Mouse (Mus musculus) CD4-positive, CD25-positive, alpha-beta regulatory T cell, adult 2 months (primary cell): Measurements from ENCODE around the gene Sh3bp5.

Source experiments
- DNase-seq: peaks from one replicate; pipeline ENCODE4 v3.0.0-alpha.2; 2012; ENCODE audit warnings: low read depth, low spot score

Sh3bp5 gene

DNA sequence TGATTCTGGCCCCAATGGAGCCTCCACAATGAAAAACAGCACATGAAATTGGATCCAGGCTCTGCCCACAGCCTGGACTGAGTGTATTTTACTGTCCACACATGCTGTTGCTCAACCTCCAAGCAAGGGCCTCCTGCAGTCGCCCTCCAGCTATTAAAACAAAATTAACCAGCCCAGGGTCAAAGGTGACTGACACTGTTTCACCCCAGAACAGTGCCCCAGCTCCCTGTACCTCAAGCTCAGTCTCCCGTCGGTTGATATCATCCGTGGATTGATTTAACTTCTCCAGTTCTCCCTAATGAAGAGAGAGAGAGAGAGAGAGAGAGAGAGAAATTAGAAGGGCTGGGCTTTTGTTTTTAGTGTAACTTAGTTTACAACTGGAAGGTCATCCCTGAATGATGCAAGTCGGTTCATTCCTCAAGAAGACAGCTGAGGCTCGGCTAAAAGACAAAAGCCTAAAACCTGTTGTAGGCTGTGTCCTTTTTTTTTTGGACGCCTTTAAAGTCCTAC lies 2.0 kb downstream of the Sh3bp5 start:
- DNase-seq: no peak

DNA sequence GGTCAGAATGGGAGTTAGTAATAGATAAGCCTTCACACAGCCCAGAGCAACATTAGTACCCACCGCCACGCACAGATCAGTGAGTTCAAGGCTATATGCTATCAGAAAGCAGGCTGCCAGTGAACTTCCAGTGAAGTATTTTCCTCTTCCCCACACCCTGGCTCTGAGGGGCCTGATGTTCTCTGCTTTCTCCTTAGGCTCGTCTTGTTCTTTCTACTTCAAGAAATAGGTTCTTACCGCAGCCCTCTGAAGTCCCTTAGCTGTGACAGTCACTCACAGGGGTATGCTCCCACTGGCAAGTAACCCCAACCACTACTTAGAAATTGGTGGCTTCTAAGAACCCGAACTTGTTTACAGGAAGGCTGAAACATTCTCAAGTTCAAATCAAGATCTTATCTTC lies 2.8 kb downstream of the Sh3bp5 start:
- peak; percentile 46 for DNase-seq

DNA sequence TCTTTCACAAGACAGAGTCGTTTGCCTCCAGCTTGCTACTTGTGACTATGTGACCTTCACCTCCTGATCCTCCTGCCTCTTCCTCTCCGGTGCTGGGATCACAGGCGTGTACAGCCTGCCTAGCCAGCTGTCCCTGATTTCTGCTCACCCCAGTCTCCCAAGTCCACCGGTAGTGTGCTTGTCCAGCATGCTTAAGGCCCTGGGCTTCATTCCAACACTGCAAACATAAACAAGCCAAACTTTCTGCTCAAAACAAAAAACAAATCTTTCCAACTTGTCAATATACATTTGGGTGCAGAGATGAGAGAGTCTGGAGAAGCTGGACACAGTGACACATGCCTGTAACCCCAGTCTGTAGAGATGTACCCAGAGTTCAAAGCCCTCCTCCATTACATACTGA lies 3.5 kb downstream of the Sh3bp5 start:
- DNase-seq: no peak

DNA sequence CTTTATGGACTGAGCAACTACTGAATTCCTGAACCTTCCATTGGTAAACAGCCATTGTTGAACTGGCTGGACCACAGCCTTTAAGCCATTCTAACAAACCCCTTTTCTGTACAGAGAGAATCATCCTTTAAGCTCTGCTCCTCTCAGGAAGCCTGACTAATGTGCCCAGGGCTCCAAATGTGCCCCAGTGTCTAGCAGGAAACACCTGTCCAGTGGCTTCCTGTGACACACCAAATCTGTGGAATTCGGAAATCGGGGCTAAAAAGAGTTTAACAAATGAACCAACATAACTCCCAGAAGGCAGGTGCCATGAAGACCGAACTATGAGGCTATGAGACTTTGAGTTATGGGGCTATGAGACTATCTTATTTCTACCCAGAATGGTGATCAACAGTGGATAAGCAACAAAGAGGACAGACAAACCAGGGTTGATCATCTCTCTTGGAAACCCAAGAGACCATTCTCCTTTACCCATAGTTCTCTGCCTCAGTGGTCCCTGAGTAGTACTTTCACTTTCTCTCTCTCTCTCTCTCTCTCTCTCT lies 4.0 kb downstream of the Sh3bp5 start:
- DNase-seq: peak; percentile 27

DNA sequence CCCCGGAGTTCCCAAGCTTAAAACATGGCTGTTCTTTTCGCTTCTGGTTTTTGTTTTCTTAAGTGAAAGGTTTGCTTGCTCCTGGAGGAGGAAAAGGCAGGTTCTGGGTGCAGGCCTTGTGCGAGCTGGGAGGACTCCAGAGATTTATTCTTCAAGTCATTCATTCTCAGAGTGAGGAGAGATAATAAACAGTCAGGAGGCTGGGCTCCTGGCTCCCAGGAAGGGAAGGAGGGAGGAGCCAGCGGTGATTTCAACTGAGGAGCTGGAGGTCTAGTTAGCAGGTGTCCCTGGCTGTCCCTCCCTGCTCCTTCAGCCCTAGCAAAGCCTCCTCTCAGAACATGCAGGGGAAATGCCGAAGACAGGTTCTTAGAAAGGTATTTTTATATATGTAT lies 6.9 kb downstream of the Sh3bp5 start:
- no peak for DNase-seq

DNA sequence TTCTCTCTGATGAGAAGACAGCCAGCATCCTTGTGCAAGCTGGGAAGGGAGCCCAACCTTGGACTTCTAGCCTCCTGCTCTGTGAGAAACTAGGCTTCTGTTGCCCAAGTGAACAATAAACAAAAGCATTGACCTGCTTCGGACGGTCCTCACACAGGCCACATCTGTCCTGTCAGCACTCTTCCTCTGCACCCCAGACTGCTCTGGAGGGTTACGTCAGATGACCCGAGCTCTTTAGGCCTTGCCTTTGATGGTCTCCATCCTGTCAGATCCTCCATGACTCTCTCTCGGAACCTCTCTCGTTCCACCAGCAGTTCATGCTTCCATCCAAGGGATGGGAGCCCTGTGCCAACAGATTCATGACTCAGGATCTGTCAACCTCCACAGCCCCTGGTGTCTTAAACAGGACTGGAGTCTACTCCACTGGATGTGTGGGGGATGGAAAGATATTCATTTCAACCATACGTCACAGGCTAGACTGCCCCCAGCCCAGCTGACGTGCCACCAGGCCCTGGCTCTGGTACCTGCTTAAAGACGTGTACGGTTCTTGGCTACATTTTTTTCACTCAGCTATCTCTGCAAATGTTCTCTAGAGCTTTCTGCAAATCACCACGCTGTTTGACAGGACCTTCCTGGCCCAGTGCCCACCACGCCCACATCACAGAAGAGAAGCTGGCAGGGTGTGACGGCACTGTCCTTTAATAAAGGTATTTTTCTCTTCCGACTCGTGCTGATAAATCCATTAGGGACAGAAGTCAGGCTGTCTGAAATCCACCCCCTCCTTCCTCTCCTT lies 7.5 kb downstream of the Sh3bp5 start:
- no peak for DNase-seq

DNA sequence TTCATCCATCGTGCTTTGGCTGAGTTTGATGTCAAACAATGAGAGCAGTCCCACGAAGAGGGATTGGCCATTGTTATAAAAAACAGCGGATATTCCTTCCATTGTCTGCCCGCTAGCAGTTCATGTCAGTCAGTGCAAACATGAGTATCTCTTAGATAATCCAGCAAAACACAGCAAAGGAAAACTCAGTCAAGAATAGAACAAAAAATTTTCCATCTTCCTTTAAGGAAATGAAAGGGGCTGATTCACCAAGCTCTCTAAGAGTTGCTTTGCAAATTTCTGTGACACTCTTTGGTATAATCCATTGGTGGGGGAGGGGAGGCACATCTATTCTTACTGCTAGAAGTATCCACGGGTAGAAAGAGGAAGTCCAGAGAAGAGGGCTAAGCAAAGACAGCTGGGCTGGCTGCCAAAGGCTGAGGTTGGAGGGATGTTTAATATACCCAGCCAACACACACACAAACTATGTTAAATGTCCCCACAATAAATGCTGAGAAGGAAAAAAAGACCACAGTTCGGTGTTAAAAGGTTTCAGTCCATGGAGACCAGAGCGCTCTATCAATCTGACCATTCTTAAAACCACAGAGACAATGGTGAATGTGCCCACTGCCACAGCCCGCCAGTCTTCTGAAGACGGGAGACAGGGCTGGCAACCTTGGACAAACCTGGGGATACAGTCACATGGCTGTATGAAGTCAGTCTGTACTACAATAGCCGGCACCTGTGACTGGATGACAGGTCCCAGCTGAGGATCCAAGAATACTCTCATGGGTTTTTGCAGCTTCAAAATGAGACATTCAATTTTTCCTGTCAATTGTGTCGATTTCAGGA lies 12.7 kb downstream of the Sh3bp5 start:
- no peak for DNase-seq

DNA sequence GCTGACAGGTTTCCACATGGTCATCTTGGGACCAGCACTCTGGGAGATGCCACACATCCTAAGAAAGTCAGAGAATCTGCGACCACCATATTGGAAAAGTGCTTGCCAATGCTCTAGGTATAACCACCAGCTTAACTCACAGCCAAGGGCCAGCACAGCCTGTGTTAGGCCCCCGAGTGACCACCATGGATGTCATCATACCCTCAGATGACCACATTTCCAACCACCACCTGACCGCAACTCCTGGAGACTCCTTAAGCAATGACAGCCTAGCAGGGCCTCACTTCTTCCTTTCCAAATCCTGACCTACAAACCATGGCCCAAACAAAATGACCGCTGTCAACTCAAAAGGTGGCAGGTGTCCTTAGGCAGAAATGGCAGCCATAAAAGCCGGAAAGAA lies 13.5 kb downstream of the Sh3bp5 start:
- no peak for DNase-seq

DNA sequence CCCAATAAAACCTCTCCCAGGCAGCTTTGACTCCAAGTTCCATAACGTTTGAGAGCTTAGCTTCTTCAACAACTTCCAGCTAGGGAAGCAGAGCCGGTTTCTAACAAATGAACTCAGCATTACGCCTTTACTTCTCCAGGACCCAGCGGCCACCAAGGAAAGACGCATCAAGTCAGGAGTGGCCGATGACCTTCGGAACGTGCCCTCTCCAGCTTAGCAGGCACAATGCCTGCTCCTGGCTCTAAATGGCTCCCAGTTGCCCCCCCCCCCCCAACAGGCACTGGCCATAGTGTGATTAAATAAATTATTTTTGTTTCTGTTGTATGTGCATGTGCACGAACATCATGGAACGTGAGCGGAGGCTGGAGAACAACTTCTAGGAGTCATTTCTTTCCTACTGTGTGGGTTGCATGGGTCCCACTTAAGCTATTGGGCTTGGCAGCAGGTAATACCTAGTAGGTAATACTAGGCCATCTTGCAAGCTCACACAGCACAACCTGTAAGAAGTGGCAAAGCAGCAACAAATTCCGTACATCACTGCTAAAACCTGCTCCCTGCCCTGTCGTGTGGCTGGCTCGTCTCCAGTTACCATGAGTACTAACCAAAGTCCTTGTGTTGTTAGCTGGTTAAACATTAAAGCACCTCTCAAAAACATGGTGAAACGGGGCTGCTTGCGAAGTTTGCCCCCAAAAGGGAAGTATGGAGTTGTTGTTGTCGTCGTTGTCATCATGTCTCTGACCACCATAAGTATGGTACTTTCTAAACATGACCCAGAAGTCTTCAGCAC lies 14.2 kb downstream of the Sh3bp5 start:
- DNase-seq: no peak

DNA sequence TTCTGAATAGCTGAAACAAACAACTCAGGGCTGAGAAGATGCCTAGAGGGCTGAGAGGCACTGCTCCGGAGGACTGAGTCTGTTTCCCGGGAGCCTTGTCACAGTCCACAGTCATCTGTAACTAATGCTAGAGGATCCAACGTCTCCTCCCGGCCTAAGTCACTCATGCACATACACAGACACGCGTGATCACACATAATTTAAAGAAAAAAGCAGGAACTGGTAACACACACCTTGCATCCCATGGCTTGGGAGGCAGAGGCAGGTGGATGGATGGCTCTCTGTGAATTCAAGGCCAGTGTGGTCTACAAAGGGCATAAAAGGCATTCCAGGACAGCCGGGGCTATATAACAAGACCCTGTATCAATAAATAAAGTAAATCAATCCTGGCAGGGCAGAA lies 14.9 kb downstream of the Sh3bp5 start:
- DNase-seq: no peak

DNA sequence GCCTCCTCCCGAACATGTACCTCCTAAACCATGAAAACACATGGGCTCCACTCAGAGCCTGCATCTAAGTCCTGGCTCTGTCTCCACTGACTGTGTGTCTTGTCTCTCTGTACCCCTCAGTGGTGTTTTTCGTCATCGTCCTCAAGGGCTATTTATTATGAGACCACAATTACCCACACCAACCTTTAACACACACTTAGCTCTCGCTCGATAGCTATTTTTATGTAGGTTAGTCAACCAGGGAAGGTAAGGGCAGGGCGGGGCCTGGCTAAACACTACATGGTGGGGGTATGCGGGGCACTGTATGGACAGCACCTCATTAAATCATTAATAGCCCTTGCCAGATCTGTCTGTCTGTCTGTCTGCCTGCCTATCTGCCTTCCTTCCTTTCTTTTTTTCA lies 15.3 kb downstream of the Sh3bp5 start:
- no peak for DNase-seq

DNA sequence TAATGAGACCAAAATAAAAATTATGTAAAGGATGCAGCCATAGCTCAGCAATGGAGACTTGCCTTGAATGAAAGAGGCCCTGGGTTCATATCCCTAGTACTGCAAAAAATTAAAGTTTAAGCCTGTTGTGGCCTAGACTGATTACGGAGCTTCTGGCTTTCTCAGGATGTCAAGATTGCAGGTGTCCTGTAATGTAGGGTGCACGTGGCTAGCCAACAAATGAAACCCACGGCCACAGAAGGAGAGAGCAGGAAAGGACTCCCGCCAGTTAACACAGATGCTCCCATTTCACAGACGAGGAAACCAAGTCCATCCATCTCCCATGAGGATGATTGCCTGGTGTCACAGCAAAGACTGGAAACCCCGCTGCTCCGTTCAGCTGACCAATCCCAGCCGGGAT lies 15.7 kb downstream of the Sh3bp5 start:
- DNase-seq: no peak

DNA sequence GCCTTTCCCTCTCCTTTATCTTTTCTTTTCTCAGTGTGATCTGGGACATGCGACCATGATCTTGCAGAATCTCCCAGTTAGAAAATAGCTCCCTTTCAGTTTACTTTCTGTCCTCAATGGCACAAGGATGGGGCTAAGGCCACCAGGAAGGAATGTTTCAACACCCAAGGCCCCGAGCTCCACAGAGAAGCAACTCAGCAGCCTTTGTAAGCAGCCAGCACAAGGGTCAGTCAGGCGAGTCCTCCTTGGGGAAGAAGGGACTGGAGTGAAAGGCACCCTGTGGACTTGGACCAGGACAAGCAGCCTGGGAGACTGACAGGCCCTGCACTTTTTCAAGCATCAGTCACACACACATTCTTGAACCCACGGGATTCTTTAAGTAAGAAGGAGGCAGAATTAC lies 16.6 kb downstream of the Sh3bp5 start:
- no peak for DNase-seq

DNA sequence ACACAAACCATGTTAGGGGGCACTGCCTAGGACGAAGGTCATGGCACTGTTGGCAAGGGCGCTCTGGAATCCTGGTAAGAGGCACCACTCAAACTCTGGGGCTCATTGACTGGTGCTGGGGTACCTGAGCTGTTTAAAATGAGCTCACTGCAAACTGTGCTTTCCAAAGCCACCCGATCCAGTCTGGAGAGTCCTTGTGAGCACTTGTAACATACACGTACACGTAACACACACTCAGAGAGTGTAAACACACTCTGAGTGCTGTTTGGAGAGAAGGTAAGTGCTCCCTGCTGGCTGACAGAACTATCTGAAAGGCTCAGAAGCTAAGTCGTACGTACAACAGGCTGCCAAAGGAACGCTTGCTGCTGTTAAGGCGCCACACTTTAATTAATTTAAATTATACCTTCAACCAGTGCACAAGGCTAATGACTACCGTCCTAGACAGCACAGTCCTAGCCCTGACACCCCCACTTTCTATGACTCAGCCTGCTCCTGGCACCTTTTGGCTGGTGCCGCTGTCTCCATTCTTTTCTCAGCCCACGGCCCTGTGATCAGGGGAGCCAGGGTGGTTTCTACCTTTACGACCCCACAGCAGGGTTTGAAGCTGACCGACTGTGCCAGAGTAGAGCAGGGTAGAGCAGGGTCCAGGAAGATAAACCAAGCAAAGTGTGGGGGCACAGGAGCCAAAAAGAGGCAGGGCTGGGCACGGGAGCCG lies 18.9 kb downstream of the Sh3bp5 start:
- no peak for DNase-seq

DNA sequence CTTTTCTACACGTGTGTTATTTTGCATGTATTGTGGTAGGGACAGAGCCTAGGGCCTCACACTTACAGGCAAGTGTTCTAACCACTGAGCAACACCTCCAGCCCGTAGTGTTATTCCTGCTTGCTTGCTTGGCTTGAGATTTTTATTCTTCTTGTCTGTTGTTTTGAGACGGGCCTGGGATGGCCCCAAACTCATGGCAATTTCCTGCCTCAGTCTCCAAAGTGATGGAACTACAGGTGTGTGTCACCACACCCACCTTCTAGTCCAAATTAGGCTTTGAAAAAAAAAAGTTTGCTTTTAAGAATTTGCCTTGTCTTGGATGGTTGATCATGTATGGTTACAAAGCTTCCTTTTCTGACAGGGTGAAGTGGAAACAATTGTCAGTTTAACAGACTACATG lies 19.5 kb downstream of the Sh3bp5 start:
- no peak for DNase-seq

DNA sequence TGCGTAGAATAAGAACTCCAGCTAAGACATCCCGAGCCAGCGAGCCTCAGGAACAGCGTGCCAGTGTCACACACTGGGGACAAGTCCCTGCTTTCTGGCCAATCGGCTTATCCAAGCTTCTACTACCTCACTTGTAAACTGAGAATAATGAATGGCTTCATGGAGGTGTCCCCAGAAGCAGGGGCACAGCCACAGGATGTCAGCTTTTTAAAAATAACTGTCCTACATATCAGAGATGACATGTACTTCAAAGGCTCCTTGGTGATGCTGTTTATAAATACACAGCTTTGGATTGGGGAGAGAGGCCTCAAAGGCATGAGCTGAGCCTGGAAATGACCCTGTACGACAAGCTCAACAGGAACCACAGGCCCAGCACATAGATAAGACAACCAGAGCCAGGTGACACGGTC lies 20.9 kb downstream of the Sh3bp5 start:
- DNase-seq: peak; percentile 45

DNA sequence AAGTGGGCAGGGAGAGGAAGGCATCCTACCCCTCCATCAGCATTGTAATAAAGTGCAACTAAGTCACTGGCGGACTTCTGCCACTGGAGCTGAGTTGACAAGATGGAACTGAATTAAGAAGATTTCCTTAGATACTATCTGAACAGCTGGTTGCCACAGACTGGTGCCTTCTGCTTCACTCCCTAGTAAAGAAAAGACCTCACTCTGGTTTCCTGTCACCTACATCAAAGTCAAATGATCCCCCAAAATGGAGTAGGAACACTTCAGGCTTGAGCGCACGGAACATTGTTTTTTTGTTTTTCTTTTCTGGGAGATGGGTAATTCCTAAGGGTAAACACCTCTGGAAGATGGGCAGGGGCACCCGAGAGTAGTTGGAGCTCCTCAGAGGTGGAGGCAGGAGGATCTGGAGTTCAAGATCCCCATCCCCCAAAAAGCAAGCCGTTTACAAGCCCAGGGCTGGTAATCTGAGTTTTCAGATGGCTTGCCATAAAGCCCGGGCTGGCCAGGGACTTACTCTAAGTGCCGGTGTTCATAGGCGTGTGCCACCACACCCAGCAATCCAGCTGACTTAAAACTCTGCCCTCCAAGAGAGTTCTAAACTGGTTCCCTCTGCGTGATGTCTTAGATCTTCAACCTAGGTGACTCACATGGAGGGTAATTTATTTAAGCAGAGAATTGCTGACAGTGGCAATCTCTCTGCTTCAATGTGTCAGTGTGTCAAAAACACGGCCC lies 21.5 kb downstream of the Sh3bp5 start:
- DNase-seq: peak; percentile 49

DNA sequence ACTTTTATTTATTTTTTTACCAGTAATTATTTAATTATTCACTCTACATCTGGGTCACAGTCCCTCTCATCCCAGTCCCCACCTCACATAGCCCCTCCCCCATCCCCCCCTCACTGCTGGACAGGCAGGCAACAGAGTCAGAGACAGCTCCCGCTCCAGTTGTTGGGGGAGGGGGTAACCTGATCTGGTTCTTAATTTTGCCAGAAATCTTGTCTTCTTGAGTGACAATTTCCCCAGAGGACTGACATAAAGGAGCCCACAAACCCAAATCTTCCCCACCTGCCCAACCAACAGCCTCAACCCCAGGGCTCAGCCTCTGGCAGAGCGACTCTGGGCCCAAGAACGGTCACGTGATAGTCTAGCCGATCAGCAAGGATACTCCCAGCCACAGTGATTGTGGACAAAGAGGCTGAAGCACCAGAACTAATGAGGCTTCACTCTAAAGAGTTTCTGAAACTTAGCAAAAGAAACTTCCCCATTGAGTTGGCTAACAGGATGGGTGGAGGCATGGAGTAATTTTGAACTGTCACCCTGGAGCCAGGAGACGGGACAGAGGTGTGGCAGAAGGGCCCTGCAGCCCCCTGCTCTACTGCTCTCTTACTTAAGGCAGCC lies 22.3 kb downstream of the Sh3bp5 start:
- no peak for DNase-seq

DNA sequence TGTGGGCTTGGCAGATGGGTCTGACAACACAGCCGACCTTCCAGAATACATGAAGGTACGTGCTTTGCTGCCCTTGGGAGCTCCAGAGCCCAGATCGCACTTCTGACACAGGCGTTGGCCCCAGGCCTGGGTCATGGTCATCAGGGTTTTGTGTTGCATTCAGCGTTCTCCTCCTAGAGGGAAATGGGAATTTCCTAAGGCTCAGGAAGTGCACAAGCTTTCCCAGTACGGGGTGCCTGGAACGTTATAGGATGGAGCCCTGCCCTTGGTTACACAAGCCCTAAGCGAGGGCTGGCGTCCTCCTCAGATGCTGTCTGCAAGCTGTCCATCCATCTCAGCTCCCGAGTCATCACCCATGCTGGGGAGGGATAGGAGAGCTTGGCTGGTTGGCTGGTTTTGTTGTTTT lies 23.2 kb downstream of the Sh3bp5 start:
- no peak for DNase-seq

DNA sequence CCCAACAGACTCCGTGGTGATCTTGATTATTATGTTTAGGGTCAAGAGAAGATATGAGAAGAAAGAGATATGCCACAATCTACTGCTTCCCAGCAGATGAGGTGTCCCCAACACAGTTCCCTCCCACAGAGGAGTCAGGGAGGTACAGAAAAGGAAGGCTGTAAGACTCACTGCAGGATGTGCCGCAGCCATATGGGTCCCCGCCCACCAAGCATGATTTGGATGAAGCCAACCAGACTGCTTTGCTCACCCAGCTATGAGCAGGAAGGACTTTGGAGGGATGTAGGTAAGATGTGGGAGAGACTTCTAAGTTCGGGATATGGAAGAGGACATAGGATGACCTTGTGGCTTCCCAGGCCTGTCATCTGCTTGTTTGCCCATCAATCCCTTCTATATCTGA lies 25.1 kb downstream of the Sh3bp5 start:
- DNase-seq: no peak
